Mouse (Mus musculus): ENCODE data around the gene Prkch. TPM values are rescaled to one million over a fixed set of nuclear protein-coding genes. Genes with fewer than 3 reads are reported as not detected.
"Not testable (repeated sequence)": the region's sequence is repeated elsewhere in the genome, so short reads cannot be mapped to it uniquely, and the experiment has no call there.

The Prkch gene
- polyA plus RNA-seq (2015; fragmentation: Nextera tagmentation; extraction: Ambion mirVana): 9.2 and 15.5 TPM in 2 replicates

DNA sequence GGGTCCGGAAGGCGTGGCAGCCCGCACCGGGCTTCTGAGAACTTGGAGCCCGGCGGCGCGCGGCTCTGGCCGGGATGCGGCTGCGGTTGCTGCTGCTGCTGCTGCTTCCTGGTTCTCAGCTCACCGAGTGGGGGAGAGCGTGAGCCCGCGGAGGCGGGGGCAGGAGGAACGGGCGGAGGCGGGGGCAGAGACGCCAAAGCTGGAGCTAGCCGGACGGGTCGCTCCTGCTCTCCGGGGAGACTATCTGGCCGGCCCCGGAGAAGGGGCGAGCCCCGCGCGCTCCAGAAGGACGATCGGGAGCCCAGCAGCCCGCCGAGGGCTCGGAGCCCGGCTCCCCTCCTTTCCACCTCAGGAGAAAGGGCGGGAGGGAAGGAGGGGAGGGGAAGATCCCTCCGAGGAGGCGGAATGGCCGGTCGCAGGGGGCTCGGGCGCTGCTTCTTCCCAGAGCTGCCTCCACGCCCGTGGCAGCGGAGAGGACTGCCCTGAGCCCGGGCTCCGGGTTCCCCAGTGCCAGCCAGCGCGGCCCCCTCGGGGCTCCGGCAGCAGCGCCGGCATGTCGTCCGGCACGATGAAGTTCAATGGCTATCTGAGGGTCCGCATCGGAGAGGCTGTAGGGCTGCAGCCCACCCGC lies at the start of gene Prkch:
Gene Prkch, plus strand, starts transcription at position 187 of the 631 bp plus-strand sequence.
- Histone ChIP-seq H3K27ac (replicated peaks) (peak within 1 kb of the TSS; percentile 75), H3K9ac (replicated peaks) (peak within 1 kb of the TSS; percentile 72), H3K4me1 (peaks cover 22% of the 10 kb centered on the region), H3K36me3 (no peaks in the 10 kb centered on the region), H3K4me3 (replicated peaks) (peak within 1 kb of the TSS; percentile 73), H3K9me3 (replicated peaks) (no peaks in the 10 kb centered on the region), H3K4me2 (peak within 1 kb of the TSS; percentile 96), H3K27me3 (replicated peaks) (peaks cover 29% of the 10 kb centered on the region)
- WGBS: 0% methylated on average over 51 of the region's 61 CpGs
- peak; percentile 90 for ATAC-seq (ENCODE audit: low FRiP score)

DNA sequence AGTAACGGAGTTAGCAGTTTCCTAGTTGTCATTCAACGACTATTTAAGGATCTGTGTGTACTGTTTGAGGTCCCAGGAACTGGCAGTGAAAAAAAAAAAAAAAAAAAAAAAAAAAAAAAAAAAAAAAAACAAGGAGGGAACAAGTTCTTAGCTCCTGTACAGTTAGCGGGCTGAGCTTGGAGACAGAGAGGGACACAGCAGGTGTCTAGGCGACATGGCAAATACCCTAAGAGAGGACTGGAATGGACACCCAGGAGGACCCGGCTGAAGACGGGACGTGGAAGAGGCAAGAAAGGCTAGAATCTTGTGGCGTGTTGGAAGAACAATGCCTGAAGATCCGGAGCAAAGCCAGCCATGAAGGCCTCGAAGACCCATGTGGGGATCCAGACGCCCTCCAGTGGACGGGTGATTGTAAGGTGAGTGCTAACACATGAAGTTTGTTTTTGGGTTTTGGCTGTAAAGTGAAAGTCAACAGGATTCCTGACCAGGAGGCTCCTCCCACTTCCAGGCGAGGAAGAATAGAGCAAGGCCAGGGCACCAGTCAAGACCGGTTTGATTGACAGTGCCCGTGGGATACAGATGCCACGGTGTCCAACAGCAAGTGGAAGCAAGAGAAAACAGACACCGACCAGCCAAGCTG lies 47.0 kb upstream of the Prkch start:
- WGBS: 38% methylated on average over 17 of the region's 17 CpGs
- H3K4me2 ChIP-seq: no peak overlapping the region
- no peak overlapping the region for H3K9ac ChIP-seq (replicated peaks)

DNA sequence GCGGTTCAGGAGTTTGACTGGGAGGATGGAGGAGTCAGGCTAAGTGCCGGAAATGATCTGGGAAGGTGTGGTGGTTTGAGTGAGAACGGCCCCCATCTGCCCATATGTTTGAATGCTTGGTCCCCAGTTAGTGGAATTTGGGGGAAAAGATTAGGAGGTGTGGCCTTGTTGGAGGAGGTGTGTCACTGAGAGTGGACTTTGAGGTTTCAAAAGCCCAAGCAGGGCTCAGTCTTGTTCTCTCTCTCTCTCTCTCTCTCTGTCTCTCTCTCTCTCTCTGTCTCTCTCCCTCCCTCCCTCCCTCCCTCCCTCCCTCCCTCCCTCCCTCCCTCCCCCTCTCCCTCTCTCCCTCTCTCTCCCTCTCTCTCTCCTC lies 46.5 kb upstream of the Prkch start:
- not testable (repeated sequence) for H3K9ac ChIP-seq (replicated peaks); H3K4me1 ChIP-seq; ATAC-seq (ENCODE audit: low FRiP score); H3K4me3 ChIP-seq (replicated peaks); H3K4me2 ChIP-seq; H3K36me3 ChIP-seq; H3K27ac ChIP-seq (replicated peaks); H3K9me3 ChIP-seq (replicated peaks)
- 68% methylated on average over 3 of the region's 3 CpGs for WGBS
- peaks cover 27% of the 10 kb centered on the region for H3K27me3 ChIP-seq (replicated peaks)

More for the DNA sequence above, 47.0 kb upstream of the Prkch start:
- no peak overlapping the region for H3K27ac ChIP-seq (replicated peaks)
- no peaks in the 10 kb centered on the region for H3K9me3 ChIP-seq (replicated peaks)
- ATAC-seq (ENCODE audit: low FRiP score): no peak
- H3K36me3 ChIP-seq: no peaks in the 10 kb centered on the region
- no peak overlapping the region for H3K4me3 ChIP-seq (replicated peaks)
- peaks cover 22% of the 10 kb centered on the region for H3K27me3 ChIP-seq (replicated peaks)
- no peaks in the 10 kb centered on the region for H3K4me1 ChIP-seq

DNA sequence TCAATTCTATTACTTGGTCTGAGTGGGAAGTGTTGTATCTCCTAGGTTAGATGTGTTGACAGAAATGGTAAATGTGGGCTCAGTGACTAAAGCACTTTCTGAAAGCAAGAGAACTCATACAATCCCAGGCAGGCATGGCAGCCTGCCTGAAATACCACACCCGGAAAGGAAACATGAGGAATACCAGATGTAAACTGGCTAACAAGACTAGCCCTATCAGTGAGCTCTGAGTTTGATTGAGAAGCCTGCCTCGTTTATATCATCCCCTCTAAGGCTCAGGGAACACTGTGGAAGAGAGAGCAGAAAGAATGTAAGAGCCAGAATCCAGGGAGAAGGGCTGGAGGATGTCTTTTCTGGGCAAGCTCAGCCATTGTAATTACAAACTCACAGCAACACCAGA lies 45.4 kb upstream of the Prkch start:
- Histone ChIP-seq H3K4me3 (replicated peaks) (no peak overlapping the region), H3K4me1 (no peaks in the 10 kb centered on the region), H3K9me3 (replicated peaks) (no peaks in the 10 kb centered on the region), H3K27me3 (replicated peaks) (peaks cover 34% of the 10 kb centered on the region), H3K4me2 (0 out of 2 replicates have a peak overlapping the region, but pooled peaks have one; percentile 6), H3K27ac (replicated peaks) (no peak overlapping the region), H3K36me3 (no peaks in the 10 kb centered on the region), H3K9ac (replicated peaks) (no peak overlapping the region)
- no peak for ATAC-seq (ENCODE audit: low FRiP score)
- WGBS: 37% methylated on average over 2 of the region's 2 CpGs

DNA sequence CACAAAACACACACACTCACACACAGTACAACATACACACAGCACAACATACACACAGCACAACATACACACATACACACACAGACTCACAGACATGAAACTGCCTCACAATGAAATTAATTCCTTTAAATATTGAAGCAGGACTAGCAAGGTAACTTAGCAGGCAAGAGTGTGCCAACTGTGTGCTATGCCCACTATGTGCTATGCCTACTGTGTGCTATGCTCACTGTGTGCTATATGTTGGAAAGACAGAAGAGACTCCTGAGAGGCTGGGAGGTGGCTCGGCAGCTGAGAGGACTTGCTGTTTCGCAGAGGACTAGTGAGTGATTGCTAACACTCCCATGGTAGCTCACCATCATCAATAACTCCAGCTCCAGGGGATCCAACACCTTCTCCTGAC lies 44.2 kb upstream of the Prkch start:
- Histone ChIP-seq H3K4me1 (peaks cover 3% of the 10 kb centered on the region), H3K4me3 (replicated peaks) (no peak overlapping the region), H3K36me3 (no peaks in the 10 kb centered on the region), H3K27me3 (replicated peaks) (peaks cover 46% of the 10 kb centered on the region), H3K9ac (replicated peaks) (no peak overlapping the region), H3K4me2 (no peak overlapping the region), H3K27ac (replicated peaks) (no peak overlapping the region), H3K9me3 (replicated peaks) (no peaks in the 10 kb centered on the region)
- ATAC-seq (ENCODE audit: low FRiP score): no peak
- WGBS: 84% methylated on average over 2 of the region's 2 CpGs

DNA sequence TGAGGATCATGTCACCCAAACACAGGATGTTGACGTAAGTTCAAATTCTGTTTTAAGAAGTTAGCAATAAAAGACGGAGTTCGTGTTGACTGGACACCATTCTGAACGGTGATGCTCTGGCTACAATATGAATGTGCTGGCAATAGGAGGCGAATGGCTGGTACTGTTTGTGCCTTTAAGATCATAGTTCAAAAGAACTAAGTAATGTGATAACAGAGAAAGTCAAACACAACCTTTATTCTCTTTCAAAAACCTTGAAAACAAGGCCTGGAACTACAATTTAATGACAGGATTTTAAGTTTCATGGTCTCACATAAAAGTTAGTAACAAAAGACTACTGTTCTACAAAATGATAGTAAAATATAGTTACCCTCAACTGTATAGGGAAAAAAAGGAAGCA lies 41.4 kb upstream of the Prkch start:
- Histone ChIP-seq H3K9me3 (replicated peaks) (no peaks in the 10 kb centered on the region), H3K27ac (replicated peaks) (no peak overlapping the region), H3K27me3 (replicated peaks) (peaks cover 74% of the 10 kb centered on the region), H3K9ac (replicated peaks) (no peak overlapping the region), H3K4me1 (peaks cover 14% of the 10 kb centered on the region), H3K4me3 (replicated peaks) (no peak overlapping the region), H3K4me2 (no peak overlapping the region), H3K36me3 (no peaks in the 10 kb centered on the region)
- 91% methylated on average over 5 of the region's 5 CpGs for WGBS
- ATAC-seq (ENCODE audit: low FRiP score): no peak

DNA sequence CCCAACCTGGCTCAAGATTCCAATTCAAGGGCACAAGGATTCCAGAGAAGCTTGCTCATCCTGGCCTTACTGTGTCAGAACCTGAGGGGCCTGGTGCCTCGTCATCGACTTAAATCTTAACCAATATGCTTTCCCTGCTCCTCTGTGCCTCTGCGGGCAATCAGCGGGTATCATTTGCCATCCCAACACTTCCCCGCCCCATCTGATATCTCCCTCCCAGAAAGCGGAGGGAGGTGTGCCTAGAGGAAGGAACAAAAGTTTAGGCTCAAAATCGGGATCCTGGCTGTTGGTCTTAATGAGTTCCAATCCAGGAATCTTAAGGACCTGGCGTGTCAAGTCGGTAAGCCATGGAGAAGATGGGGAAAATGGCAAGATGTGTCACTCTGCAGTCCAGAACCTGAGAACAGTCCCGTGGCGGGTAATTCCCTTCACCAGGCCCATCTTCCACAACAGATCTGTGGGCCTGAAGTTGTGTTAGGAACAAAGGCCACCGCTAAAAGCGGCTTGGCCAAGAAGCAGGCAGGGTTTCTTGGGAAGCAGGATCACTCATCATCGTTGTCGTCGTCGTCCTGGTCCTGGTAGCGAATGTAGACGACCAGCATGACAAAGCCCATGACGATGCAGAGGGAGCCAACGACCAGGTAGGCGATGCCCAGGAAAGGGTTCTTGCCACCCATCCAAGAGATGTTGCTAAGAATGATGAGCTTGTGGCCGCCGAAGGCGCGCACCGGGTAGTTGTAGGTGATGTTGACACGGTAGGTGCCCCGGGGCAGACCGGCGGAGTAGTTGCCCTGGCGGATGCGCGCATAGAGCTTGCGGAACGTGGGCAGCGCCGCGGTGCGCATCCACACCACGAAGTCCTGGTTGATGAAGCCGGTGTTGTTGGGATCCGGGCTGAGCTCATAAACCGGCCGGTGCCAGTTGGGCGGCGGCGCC lies 39.6 kb upstream of the Prkch start:
- Histone ChIP-seq H3K27me3 (replicated peaks) (peaks cover 87% of the 10 kb centered on the region), H3K9ac (replicated peaks) (no peak overlapping the region), H3K36me3 (no peaks in the 10 kb centered on the region), H3K27ac (replicated peaks) (no peak overlapping the region), H3K4me1 (peaks cover 14% of the 10 kb centered on the region), H3K9me3 (replicated peaks) (no peaks in the 10 kb centered on the region), H3K4me2 (peak overlapping the region; percentile 59), H3K4me3 (replicated peaks) (peak overlapping the region; percentile 38)
- 17% methylated on average over 47 of the region's 48 CpGs for WGBS
- ATAC-seq (ENCODE audit: low FRiP score): no peak

DNA sequence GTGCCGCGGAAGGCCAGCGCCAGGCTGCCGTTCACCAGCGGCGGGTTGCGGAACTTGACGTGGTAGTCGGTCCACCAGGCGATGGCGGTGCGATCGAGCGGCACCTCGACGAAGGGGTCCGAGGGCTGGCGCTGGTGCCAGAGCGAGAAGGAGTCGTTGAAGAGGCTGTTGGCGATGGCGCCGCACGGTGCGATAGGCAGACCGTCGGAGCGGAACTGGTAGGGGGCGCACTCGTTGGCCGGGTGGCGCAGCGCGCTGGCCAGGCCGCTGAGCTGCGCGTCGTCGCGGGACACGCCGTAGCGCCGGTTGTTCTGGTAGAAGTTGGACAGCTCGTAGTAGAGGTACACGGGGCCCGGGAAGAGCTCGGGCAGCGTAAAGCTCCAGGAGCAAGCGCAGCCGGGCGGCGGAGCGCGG lies 38.9 kb upstream of the Prkch start:
- Histone ChIP-seq H3K27me3 (replicated peaks) (peaks cover 87% of the 10 kb centered on the region), H3K4me1 (peaks cover 14% of the 10 kb centered on the region), H3K36me3 (no peaks in the 10 kb centered on the region), H3K4me2 (peak overlapping the region; percentile 59), H3K9me3 (replicated peaks) (no peaks in the 10 kb centered on the region), H3K27ac (replicated peaks) (no peak overlapping the region), H3K4me3 (replicated peaks) (peak overlapping the region; percentile 38), H3K9ac (replicated peaks) (0 out of 2 replicates have a peak overlapping the region, but pooled peaks have one; percentile 7)
- 2% methylated on average over 55 of the region's 55 CpGs for WGBS
- ATAC-seq (ENCODE audit: low FRiP score): peak; percentile 47; the same call in 1 of the 2 replicates

DNA sequence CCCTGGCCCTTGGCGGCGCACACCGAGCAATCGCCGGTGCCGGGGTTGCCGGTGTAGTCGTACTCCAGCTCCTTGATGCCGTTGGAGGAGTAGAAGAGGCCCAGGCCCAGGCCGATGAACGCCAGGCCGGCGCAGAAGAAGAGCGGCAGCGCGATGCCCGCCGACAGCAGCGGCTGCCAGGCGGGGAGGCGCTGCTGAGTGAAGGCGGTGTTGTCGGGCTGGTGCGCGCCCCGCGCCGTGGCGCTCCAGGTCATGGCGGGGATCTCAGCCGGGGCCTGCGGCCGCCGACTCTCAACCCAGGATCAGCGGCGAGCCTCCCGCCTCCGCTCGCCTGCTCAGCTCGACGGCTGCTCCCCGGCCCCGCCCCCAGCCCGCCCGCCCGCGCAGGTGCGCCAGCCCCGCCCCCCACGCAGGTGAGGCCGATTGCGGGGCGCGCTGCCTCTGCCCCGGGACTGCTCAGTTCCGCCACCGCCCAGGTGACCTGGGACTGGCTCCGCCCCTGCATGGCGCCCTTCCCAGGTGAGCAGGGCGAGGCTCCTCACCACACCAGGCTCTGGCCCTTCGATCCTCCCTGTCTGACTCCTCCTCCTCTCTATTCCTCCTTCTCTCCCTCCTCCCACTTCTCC lies 38.4 kb upstream of the Prkch start, which contains the start of gene Tmem30b:
Gene Tmem30b, minus strand, starts transcription at position 307 of the 626 bp plus-strand sequence.
- no peak within 1 kb of the TSS for H3K27ac ChIP-seq (replicated peaks)
- peaks cover 88% of the 10 kb centered on the region for H3K27me3 ChIP-seq (replicated peaks)
- H3K36me3 ChIP-seq: no peaks in the 10 kb centered on the region
- H3K9ac ChIP-seq (replicated peaks): 0 out of 2 replicates have a peak within 1 kb of the TSS, but pooled peaks have one; percentile 7
- 3% methylated on average over 38 of the region's 61 CpGs for WGBS
- peaks cover 14% of the 10 kb centered on the region for H3K4me1 ChIP-seq
- no peaks in the 10 kb centered on the region for H3K9me3 ChIP-seq (replicated peaks)
- 0 out of 2 replicates have a peak, but pooled peaks have one; percentile 31 for ATAC-seq (ENCODE audit: low FRiP score)
- peak within 1 kb of the TSS; percentile 59 for H3K4me2 ChIP-seq
- peak within 1 kb of the TSS; percentile 38 for H3K4me3 ChIP-seq (replicated peaks)

DNA sequence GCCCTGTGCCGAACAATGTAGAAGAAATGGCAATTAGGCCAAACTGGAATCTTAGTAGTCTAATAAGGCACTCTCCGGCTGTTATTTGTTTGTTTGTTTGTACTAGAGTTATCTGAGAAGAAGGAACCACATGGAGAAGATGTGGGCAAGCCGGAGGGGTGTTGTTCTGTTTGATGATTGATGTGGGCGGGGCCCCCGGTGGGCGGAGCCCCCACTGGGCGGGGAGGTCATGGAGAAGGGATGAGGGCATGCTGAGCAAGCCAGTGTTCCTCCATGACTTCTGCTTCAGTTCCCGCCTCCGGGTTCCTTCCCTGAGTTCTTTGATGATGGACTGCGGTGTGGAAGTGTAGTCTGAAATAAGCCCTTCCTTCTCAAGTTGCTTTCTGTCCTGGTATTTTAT lies 37.0 kb upstream of the Prkch start:
- H3K9me3 ChIP-seq (replicated peaks): no peaks in the 10 kb centered on the region
- H3K27ac ChIP-seq (replicated peaks): no peak overlapping the region
- no peak overlapping the region for H3K9ac ChIP-seq (replicated peaks)
- H3K4me2 ChIP-seq: no peak overlapping the region
- peaks cover 14% of the 10 kb centered on the region for H3K4me1 ChIP-seq
- no peaks in the 10 kb centered on the region for H3K36me3 ChIP-seq
- ATAC-seq (ENCODE audit: low FRiP score): no peak
- H3K27me3 ChIP-seq (replicated peaks): peaks cover 80% of the 10 kb centered on the region
- 38% methylated on average over 10 of the region's 10 CpGs for WGBS
- H3K4me3 ChIP-seq (replicated peaks): no peak overlapping the region

DNA sequence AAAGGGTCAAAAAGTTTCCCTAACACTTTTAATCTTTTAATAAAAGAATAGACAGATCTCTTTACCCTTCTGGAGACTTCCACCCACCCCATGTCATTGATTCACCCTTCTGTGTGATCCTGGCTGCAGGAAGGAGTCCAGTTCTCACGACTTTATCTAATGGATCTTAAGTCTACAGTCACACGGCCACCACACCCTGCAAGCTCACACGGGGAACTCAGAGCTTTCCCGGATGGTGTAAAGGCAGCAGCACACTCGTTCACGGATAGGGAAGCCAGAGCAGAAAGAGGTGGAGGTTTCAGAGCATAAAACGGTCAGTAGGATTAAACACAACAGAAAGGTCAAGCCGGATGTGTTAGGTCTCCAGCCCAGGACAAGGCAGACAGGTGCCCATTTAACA lies 36.3 kb upstream of the Prkch start:
- Histone ChIP-seq H3K27ac (replicated peaks) (no peak overlapping the region), H3K27me3 (replicated peaks) (peaks cover 80% of the 10 kb centered on the region), H3K4me2 (no peak overlapping the region), H3K4me3 (replicated peaks) (no peak overlapping the region), H3K4me1 (peaks cover 14% of the 10 kb centered on the region), H3K36me3 (no peaks in the 10 kb centered on the region), H3K9ac (replicated peaks) (no peak overlapping the region), H3K9me3 (replicated peaks) (no peaks in the 10 kb centered on the region)
- ATAC-seq (ENCODE audit: low FRiP score): no peak
- WGBS: 74% methylated on average over 8 of the region's 8 CpGs
